Mouse (Mus musculus): ENCODE measurements around the gene Mgp.

GRCm38 (mm10) chr6:136835352-136835751, 40.3 kb downstream of the Mgp start, which contains the start of gene Smco3:
- no peak for TF ChIP-seq CTCF (IDR thresholded peaks at IDR 0.05)
- TF ChIP-seq EP300 (IDR thresholded peaks at IDR 0.05) = no peak
